Mouse (Mus musculus): Measurements from ENCODE around the gene Kit. TPM values are rescaled to one million over a fixed set of nuclear protein-coding genes. Genes with fewer than 3 reads are reported as not detected.

The Kit gene
- polyA plus RNA-seq, 1 experiment from 2014 or later: 17.8 TPM

DNA sequence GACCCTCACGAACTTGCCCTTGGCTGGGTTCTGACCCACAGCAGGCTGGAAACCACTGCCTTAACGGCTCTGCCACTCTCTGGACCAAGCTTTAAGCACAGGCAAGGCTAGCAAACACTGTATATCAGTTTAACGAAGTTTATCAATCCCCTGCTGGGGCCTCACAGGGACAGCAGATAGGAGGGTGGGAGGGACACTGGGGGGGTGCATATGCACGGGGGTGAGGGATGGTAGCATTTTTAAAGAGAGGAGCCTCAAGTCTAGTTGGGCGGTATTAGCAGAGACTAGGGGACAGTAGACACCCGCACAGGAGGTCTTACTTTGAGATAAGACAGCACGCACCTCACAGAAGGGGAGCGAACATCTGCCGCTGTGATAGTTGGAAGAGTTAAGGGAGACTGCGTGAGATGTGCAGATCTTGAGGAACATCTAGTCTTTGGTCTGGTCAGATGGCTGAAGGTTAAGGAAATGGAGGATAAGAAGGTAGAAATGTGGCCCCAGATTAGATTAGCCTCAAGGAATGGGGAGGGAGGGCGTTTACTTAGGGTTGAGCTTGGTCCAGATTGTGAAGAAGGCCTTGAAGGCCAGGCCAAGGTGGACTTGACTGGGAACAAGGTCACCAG lies 5.0 kb downstream of the Kit start:
- H3K4me2 ChIP-seq (replicated peaks; ENCODE audit: low read depth, low read length): no peak overlapping the region
- no peak overlapping the region for H3K9ac ChIP-seq (ENCODE audit: low read depth, low read length)
- H3K4me3 ChIP-seq (ENCODE audit: low read length): no peak overlapping the region
- H3K27me3 ChIP-seq (ENCODE audit: control insufficient read depth, insufficient read depth, low read length): no peaks in the 10 kb centered on the region; the same call in 1 of the 2 replicates
- H3K4me1 ChIP-seq (ENCODE audit: control insufficient read depth, insufficient read depth, low read length): 0 out of 2 replicates have a peak, but pooled peaks cover 11% of the 10 kb centered on the region
- WGBS: 81% methylated on average over 11 of the region's 11 CpGs
- no peak for ATAC-seq (ENCODE audit: low FRiP score, low TSS enrichment)
- H3K36me3 ChIP-seq (ENCODE audit: control insufficient read depth, insufficient read depth, low read length): no peaks in the 10 kb centered on the region
- no peaks in the 10 kb centered on the region for H3K9me3 ChIP-seq (ENCODE audit: control insufficient read depth, low read length)
- no peak overlapping the region for H3K27ac ChIP-seq (ENCODE audit: low read depth, low read length)

DNA sequence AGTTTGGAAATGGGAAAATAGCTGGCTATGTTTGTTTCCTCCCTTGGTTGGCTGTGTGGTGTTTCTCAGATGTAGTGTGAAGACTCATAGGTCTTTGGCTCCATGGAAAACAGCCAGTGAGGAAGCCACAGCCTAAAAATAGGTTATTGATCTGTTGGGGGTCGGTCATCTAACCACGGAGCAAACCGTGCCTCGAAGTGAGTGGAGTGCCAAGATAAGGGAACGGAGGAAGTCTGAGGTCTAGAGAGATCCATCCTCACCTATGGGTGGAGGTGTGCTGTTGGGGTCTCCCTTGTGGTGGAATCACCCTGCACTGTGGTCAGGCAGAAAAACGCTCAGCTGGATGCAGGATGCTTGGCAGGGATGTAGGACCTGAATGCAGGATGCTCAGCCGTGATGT lies 7.2 kb downstream of the Kit start:
- no peaks in the 10 kb centered on the region for H3K9me3 ChIP-seq (ENCODE audit: control insufficient read depth, low read length)
- H3K36me3 ChIP-seq (ENCODE audit: control insufficient read depth, insufficient read depth, low read length): no peaks in the 10 kb centered on the region
- H3K4me2 ChIP-seq (replicated peaks; ENCODE audit: low read depth, low read length): no peak overlapping the region
- H3K27ac ChIP-seq (ENCODE audit: low read depth, low read length): no peak overlapping the region
- ATAC-seq (ENCODE audit: low FRiP score, low TSS enrichment): no peak
- no peaks in the 10 kb centered on the region for H3K27me3 ChIP-seq (ENCODE audit: control insufficient read depth, insufficient read depth, low read length)
- 82% methylated on average over 7 of the region's 7 CpGs for WGBS
- H3K4me3 ChIP-seq (ENCODE audit: low read length): no peak overlapping the region
- H3K9ac ChIP-seq (ENCODE audit: low read depth, low read length): no peak overlapping the region
- no peaks in the 10 kb centered on the region for H3K4me1 ChIP-seq (ENCODE audit: control insufficient read depth, insufficient read depth, low read length)

DNA sequence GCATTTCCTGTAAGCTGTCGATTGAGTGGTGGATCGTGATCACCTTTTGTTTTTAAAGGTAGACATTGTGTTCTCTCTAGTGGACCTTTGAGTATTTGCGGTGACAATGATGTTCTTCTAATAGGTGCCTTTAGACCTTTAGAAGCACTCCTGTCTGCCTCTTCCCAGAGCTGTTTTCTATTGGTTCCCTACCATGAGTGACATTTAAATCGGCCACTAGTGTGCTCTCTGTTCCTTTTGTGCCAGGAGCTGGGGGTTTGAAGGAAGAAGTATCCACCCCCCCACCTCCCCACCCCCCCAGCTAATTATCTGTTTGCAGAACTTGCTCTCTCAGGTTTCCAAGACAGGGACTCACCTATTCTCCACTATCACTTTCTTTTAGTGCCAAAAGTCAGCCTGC lies 13.1 kb downstream of the Kit start:
- Histone ChIP-seq H3K27ac (ENCODE audit: low read depth, low read length) (no peak overlapping the region), H3K4me2 (replicated peaks; ENCODE audit: low read depth, low read length) (no peak overlapping the region), H3K36me3 (ENCODE audit: control insufficient read depth, insufficient read depth, low read length) (no peaks in the 10 kb centered on the region), H3K9ac (ENCODE audit: low read depth, low read length) (no peak overlapping the region), H3K4me1 (ENCODE audit: control insufficient read depth, insufficient read depth, low read length) (0 out of 2 replicates have a peak, but pooled peaks cover 3% of the 10 kb centered on the region), H3K4me3 (ENCODE audit: low read length) (no peak overlapping the region), H3K9me3 (ENCODE audit: control insufficient read depth, low read length) (no peaks in the 10 kb centered on the region), H3K27me3 (ENCODE audit: control insufficient read depth, insufficient read depth, low read length) (no peaks in the 10 kb centered on the region)
- no peak for ATAC-seq (ENCODE audit: low FRiP score, low TSS enrichment)
- 87% methylated on average over 4 of the region's 4 CpGs for WGBS

DNA sequence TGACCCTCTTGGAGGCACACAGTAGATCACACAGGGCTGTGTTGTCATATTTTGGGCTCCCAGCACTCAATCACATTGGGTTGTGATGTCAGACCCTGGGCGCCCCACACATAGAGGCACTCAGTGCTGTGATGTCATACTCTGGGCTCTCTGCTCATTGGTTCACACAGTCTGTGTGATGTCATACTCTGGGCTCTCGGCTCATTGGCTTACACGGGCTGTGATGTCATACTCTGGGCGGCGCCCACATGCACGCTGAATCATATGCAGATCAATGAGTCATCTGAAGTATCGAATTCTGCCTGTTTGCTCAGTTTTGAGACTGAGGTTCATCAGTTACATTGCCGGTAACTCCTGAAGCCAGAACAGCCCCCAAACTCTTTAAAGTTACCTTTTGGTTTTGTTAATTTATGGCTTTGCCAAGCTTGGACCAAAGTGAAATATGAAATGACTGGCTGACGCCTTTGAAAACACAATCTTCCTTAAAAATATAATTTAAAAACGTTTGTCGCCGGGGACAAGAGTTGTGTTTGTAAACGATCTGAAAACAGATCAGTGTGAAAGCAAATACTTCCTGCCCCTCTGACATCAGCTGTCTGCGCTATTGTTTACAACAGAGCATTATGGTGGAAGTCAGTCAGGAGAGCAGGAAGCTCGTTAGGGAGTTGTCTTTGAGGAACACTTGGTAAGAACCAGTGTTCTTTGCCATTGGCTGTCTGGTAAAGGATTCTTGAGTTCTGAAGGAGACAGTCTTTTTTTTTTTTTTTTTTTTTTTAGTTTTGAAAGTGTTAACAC lies 15.0 kb downstream of the Kit start:
- H3K36me3 ChIP-seq (ENCODE audit: control insufficient read depth, insufficient read depth, low read length): no peaks in the 10 kb centered on the region
- WGBS: 67% methylated on average over 15 of the region's 15 CpGs
- no peak overlapping the region for H3K27ac ChIP-seq (ENCODE audit: low read depth, low read length)
- H3K4me3 ChIP-seq (ENCODE audit: low read length): no peak overlapping the region
- H3K9ac ChIP-seq (ENCODE audit: low read depth, low read length): no peak overlapping the region
- H3K4me1 ChIP-seq (ENCODE audit: control insufficient read depth, insufficient read depth, low read length): 0 out of 2 replicates have a peak, but pooled peaks cover 3% of the 10 kb centered on the region
- ATAC-seq (ENCODE audit: low FRiP score, low TSS enrichment): no peak
- H3K4me2 ChIP-seq (replicated peaks; ENCODE audit: low read depth, low read length): no peak overlapping the region
- no peaks in the 10 kb centered on the region for H3K27me3 ChIP-seq (ENCODE audit: control insufficient read depth, insufficient read depth, low read length)
- H3K9me3 ChIP-seq (ENCODE audit: control insufficient read depth, low read length): no peaks in the 10 kb centered on the region

DNA sequence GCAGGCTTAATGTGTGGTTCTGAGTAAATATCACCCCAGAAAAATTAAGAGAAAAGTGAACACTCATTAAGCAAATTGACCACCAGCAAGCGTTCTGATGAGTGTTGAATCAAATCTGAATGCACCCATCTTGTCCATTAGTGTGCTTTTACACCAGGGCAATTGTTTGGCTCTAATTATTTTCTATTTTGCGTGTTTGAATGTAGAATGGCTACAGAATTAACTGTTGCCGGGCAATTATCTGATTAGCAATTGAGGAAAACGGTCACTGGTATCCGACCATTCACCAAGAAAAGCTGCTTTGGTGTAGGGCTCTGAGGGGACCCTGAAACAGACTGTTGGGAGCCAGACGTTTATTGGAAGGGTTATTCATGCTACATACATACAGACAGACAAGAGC lies 16.2 kb downstream of the Kit start:
- no peaks in the 10 kb centered on the region for H3K36me3 ChIP-seq (ENCODE audit: control insufficient read depth, insufficient read depth, low read length)
- ATAC-seq (ENCODE audit: low FRiP score, low TSS enrichment): no peak
- WGBS: 65% methylated on average over 6 of the region's 6 CpGs

DNA sequence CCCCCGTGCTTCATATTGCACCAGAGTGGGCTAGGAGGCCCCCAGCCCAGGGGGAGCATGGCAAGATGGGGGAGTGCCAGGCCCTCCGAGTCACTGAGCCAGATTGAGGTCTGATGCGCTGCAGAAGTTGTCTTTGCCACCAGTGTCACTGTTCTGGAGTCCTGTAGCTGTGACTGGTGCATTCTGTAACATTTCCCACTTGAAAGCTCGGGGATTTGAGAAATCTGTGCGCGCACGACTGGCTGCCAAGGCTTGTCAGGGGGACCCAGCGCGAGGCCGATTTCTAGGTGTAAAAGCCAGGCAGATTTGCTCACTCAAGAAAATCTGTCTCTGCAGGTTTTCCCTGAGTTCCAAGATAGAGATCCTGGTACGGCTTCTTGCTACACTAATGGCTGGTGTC lies 16.9 kb downstream of the Kit start:
- no peak overlapping the region for H3K27ac ChIP-seq (ENCODE audit: low read depth, low read length)
- H3K4me2 ChIP-seq (replicated peaks; ENCODE audit: low read depth, low read length): no peak overlapping the region
- no peak overlapping the region for H3K4me3 ChIP-seq (ENCODE audit: low read length)
- no peak for ATAC-seq (ENCODE audit: low FRiP score, low TSS enrichment)
- no peaks in the 10 kb centered on the region for H3K36me3 ChIP-seq (ENCODE audit: control insufficient read depth, insufficient read depth, low read length)
- H3K9me3 ChIP-seq (ENCODE audit: control insufficient read depth, low read length): no peaks in the 10 kb centered on the region
- H3K4me1 ChIP-seq (ENCODE audit: control insufficient read depth, insufficient read depth, low read length): peaks cover 13% of the 10 kb centered on the region; the same call in 1 of the 2 replicates
- 65% methylated on average over 11 of the region's 11 CpGs for WGBS
- H3K9ac ChIP-seq (ENCODE audit: low read depth, low read length): no peak overlapping the region
- H3K27me3 ChIP-seq (ENCODE audit: control insufficient read depth, insufficient read depth, low read length): no peaks in the 10 kb centered on the region

More for the DNA sequence above, 16.2 kb downstream of the Kit start:
- Histone ChIP-seq H3K27ac (ENCODE audit: low read depth, low read length) (no peak overlapping the region), H3K4me2 (replicated peaks; ENCODE audit: low read depth, low read length) (no peak overlapping the region), H3K9me3 (ENCODE audit: control insufficient read depth, low read length) (no peaks in the 10 kb centered on the region), H3K9ac (ENCODE audit: low read depth, low read length) (no peak overlapping the region), H3K4me1 (ENCODE audit: control insufficient read depth, insufficient read depth, low read length) (peaks cover 7% of the 10 kb centered on the region; the same call in 1 of the 2 replicates), H3K27me3 (ENCODE audit: control insufficient read depth, insufficient read depth, low read length) (no peaks in the 10 kb centered on the region), H3K4me3 (ENCODE audit: low read length) (no peak overlapping the region)

DNA sequence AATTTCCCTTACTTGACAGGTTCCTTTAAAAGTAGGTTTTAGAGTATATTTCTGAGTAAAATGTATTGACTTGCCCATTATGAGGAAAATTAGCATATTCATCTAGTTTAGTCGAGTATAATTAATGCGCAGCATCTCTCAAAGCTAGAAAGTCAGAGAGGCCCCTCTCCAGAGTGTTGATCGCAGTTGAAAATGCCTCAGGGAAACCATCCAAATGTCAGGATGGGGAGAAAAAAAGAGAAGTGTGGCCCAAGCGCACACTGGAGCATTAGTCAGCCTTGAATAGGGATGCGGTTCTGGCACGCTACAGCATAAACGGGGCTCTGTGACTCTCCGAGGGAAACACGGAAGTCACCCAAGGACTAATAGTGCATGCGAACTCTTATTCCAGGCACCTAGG lies 20.6 kb downstream of the Kit start:
- no peak for ATAC-seq (ENCODE audit: low FRiP score, low TSS enrichment)
- H3K27me3 ChIP-seq (ENCODE audit: control insufficient read depth, insufficient read depth, low read length): no peaks in the 10 kb centered on the region
- no peak overlapping the region for H3K27ac ChIP-seq (ENCODE audit: low read depth, low read length)
- H3K9me3 ChIP-seq (ENCODE audit: control insufficient read depth, low read length): no peaks in the 10 kb centered on the region
- 90% methylated on average over 10 of the region's 10 CpGs for WGBS
- no peak overlapping the region for H3K9ac ChIP-seq (ENCODE audit: low read depth, low read length)
- no peak overlapping the region for H3K4me2 ChIP-seq (replicated peaks; ENCODE audit: low read depth, low read length)
- H3K4me3 ChIP-seq (ENCODE audit: low read length): no peak overlapping the region
- H3K4me1 ChIP-seq (ENCODE audit: control insufficient read depth, insufficient read depth, low read length): peaks cover 16% of the 10 kb centered on the region; the same call in 1 of the 2 replicates
- H3K36me3 ChIP-seq (ENCODE audit: control insufficient read depth, insufficient read depth, low read length): no peaks in the 10 kb centered on the region

DNA sequence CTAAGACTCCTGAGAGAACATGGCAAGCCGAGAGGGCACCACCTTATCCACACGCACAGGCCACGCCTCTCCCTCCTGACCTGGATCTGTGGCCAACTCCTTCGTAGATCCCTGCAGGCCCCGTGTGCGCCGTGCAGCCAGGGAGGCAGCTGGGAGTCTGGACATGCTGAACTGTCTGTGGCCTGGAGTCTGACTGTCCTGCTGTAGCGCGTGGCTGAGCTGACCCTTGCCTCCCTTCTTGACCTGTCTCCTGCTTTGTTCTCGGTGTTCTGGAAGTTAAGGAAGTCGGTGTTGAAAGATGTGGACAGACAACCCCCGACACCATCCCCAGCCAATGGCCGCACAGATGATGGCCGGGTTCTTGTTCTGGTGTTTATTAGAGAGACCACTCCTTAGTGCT lies 21.5 kb downstream of the Kit start:
- ATAC-seq (ENCODE audit: low FRiP score, low TSS enrichment): no peak
- WGBS: 24% methylated on average over 14 of the region's 14 CpGs
- H3K9ac ChIP-seq (ENCODE audit: low read depth, low read length): no peak overlapping the region
- H3K27ac ChIP-seq (ENCODE audit: low read depth, low read length): no peak overlapping the region
- H3K4me1 ChIP-seq (ENCODE audit: control insufficient read depth, insufficient read depth, low read length): peaks cover 16% of the 10 kb centered on the region; the same call in 1 of the 2 replicates
- H3K9me3 ChIP-seq (ENCODE audit: control insufficient read depth, low read length): no peaks in the 10 kb centered on the region
- no peak overlapping the region for H3K4me3 ChIP-seq (ENCODE audit: low read length)
- no peaks in the 10 kb centered on the region for H3K27me3 ChIP-seq (ENCODE audit: control insufficient read depth, insufficient read depth, low read length)
- H3K36me3 ChIP-seq (ENCODE audit: control insufficient read depth, insufficient read depth, low read length): no peaks in the 10 kb centered on the region
- no peak overlapping the region; the same call in 1 of the 2 replicates for H3K4me2 ChIP-seq (replicated peaks; ENCODE audit: low read depth, low read length)

DNA sequence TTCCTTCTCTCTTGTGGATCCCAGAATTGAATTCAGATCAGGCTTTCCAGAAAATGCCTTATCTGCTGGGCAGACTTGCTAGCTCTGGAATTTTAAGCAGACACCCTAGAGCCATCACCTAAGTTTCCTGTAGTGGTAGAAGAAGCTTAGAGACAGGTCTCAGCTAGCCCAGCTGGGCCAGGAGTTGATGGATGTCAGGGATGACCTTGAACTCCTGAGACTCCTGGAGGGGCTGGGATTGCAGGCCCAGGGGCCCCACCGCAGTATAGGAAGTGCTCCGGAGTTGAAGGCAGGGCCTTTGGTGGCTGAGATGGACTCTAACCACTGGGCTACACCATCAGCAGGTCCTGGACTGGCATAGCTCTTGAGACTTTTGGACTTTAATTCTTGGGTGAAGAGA lies 22.6 kb downstream of the Kit start:
- Histone ChIP-seq H3K4me1 (ENCODE audit: control insufficient read depth, insufficient read depth, low read length) (peaks cover 13% of the 10 kb centered on the region; the same call in 1 of the 2 replicates), H3K36me3 (ENCODE audit: control insufficient read depth, insufficient read depth, low read length) (no peaks in the 10 kb centered on the region), H3K4me2 (replicated peaks; ENCODE audit: low read depth, low read length) (no peak overlapping the region), H3K4me3 (ENCODE audit: low read length) (no peak overlapping the region), H3K9me3 (ENCODE audit: control insufficient read depth, low read length) (no peaks in the 10 kb centered on the region), H3K27ac (ENCODE audit: low read depth, low read length) (no peak overlapping the region), H3K9ac (ENCODE audit: low read depth, low read length) (no peak overlapping the region), H3K27me3 (ENCODE audit: control insufficient read depth, insufficient read depth, low read length) (no peaks in the 10 kb centered on the region)
- 79% methylated on average over 2 of the region's 2 CpGs for WGBS
- ATAC-seq (ENCODE audit: low FRiP score, low TSS enrichment): no peak
